Mouse (Mus musculus) spleen, adult 2 months (tissue): Measurements from ENCODE around the gene 4930470P17Rik.
"Not testable (repeated sequence)": the region's sequence is repeated elsewhere in the genome, so short reads cannot be mapped to it uniquely, and the experiment has no call there.

Source experiments
- CTCF ChIP-seq: fragments of 200-500 bp; IDR thresholded peaks from 2 replicates; pipeline ENCODE4 v1.5.1; 2011; ENCODE audit warnings: mild to moderate bottlenecking, inconsistent platforms; ENCODE audit not compliant: insufficient read depth, insufficient read length, insufficient replicate concordance; ENCODE audit errors: extremely low read depth
- POLR2A ChIP-seq: fragments of 200-500 bp; IDR thresholded peaks from 2 replicates; pipeline ENCODE4 v1.6.1; 2011; ENCODE audit warnings: low read depth, low read length, inconsistent platforms

GRCm38 (mm10) chr2:170627991-170628390 lies 26.2 kb upstream of the 4930470P17Rik start:
- TF ChIP-seq POLR2A, CTCF: not testable (repeated sequence)
